Mouse (Mus musculus) myocyte (in vitro differentiated cells): ENCODE measurements at regions not wholly inside any gene's neighbourhood (a gene's known extent, or its start where the extent isn't known, plus 50 kb on each side); places are given as distances from the start of the nearest gene placed in this dataset.

ENCODE experiments used
- CEBPB ChIP-seq: IDR thresholded peaks from 2 replicates; pipeline ENCODE4 v1.6.1; 2011; ENCODE audit warnings: mild to moderate bottlenecking, moderate library complexity; ENCODE audit not compliant: poor library complexity, insufficient read depth, severe bottlenecking
- E2F4 ChIP-seq: IDR thresholded peaks from one replicate; pipeline ENCODE4 v1.6.1; 2011; ENCODE audit warnings: mild to moderate bottlenecking, control low read depth, moderate library complexity; ENCODE audit not compliant: insufficient read depth
- MAX ChIP-seq: IDR thresholded peaks from one replicate; pipeline ENCODE4 v1.6.1; 2011; ENCODE audit warnings: low read depth, mild to moderate bottlenecking, control low read depth
- MYOD1 ChIP-seq, 3 experiments: IDR thresholded peaks; one replicate each; pipeline ENCODE4 v1.6.1; 2011; ENCODE audit warnings: control low read depth in 2 of 3, low read depth in 2 of 3, mild to moderate bottlenecking in 2 of 3, moderate library complexity in 1 of 3; ENCODE audit not compliant: insufficient read length in 2 of 3, control insufficient read depth in 1 of 3
- MYOG ChIP-seq, 3 experiments: IDR thresholded peaks; one replicate each; pipeline ENCODE4 v1.6.1; 2011; ENCODE audit warnings: control low read depth in 2 of 3, low read depth in 2 of 3, mild to moderate bottlenecking in 2 of 3; ENCODE audit not compliant: insufficient read length in 2 of 3, control insufficient read depth in 1 of 3, insufficient read depth in 1 of 3
- POLR2A ChIP-seq: IDR thresholded peaks from one replicate; pipeline ENCODE4 v1.6.1; 2011; ENCODE audit warnings: low read depth, mild to moderate bottlenecking, control low read depth, moderate library complexity; ENCODE audit not compliant: insufficient read length
- POLR2AphosphoS2 ChIP-seq: IDR thresholded peaks from one replicate; pipeline ENCODE4 v1.6.1; 2011; ENCODE audit warnings: low read depth, control low read depth; ENCODE audit not compliant: insufficient read length
- REST ChIP-seq: IDR thresholded peaks from one replicate; pipeline ENCODE4 v1.6.1; 2011; ENCODE audit warnings: mild to moderate bottlenecking, control low read depth, moderate library complexity; ENCODE audit not compliant: insufficient read depth, insufficient read length
- SRF ChIP-seq: IDR thresholded peaks from one replicate; pipeline ENCODE4 v1.6.1; 2011; ENCODE audit warnings: low read depth; ENCODE audit not compliant: control insufficient read depth, insufficient read length
- TCF12 ChIP-seq: IDR thresholded peaks from one replicate; pipeline ENCODE4 v1.6.1; 2011; ENCODE audit warnings: mild to moderate bottlenecking, control low read depth; ENCODE audit not compliant: poor library complexity, insufficient read depth, severe bottlenecking
- TCF3 ChIP-seq: IDR thresholded peaks from one replicate; pipeline ENCODE4 v1.6.1; 2011; ENCODE audit warnings: low read depth, control low read depth; ENCODE audit not compliant: insufficient read length
- USF1 ChIP-seq: IDR thresholded peaks from one replicate; pipeline ENCODE4 v1.6.1; 2011; ENCODE audit warnings: low read depth, mild to moderate bottlenecking, control low read depth, moderate library complexity

DNA sequence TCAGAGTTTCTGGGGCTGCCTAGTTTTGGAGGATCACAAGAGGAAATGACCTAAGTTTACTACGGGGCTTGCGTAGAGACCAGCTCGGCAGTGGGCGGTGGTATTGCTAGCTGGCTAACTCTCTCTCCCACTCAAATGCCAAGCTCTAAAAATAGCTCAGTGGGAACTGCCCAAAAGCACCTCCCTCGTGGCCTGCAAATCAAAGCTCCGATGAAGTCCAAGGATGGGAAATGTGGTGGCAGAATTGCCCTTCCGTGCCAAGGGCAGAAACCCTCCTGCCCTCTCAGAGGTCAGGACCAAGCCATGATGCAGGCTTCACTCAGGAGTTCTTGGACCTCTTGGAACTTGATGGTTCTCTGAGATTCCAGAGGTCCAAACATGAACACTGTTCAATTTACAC is 152.6 kb upstream of the Kcnj16 start:
- TF ChIP-seq USF1 (no peak), POLR2A (no peak), MAX (no peak), POLR2AphosphoS2 (no peak), CEBPB (no peak), TCF12 (no peak), REST (no peak), TCF3 (no peak), E2F4 (no peak), MYOD1 (IDR thresholded peaks at IDR 0.05; ENCODE audit: control insufficient read depth in 1 of 3, insufficient read length in 2 of 3, low read depth in 2 of 3) (no peak), MYOG (IDR thresholded peaks at IDR 0.05; ENCODE audit: control insufficient read depth in 1 of 3, insufficient read depth in 1 of 3, insufficient read length in 2 of 3, low read depth in 2 of 3) (no peak), SRF (no peak)
